Comparison of ENCODE assay signal across 1 mouse cellular context in the genomic region with DNA sequence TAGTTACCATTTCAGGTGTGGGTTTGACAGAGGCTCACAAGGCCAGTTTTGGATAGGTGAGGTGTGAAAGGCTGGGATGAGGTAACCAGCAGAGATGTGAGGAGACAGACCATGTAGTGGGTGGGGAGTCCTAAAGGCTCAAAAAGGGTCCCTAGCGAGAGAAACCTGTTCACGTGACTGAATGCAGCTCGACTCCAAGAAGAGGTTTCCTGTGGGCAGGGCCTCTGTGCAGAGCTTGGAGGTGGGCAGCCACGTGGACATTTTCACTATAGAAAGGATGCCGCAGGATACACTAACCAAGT.
A peak's percentile ranks its signal among the peaks of the same experiment; 100 is the strongest.
TF ChIP-seq lines count a peak whose summit lies in the region.

No protein-coding gene starts in this region.

TF ChIP-seq in MEL, 35 proteins besides CTCF, POLR2A, EP300 and RAD21 (continued from another document):
- TF ChIP-seq UBTF (IDR thresholded peaks at IDR 0.05; ENCODE audit: borderline replicate concordance, insufficient read depth, low read depth, low read length) (no peak), MAX (IDR thresholded peaks at IDR 0.05; ENCODE audit: low read length) (peak; percentile 91), USF1 (IDR thresholded peaks at IDR 0.05; ENCODE audit: low read depth, low read length) (peak; percentile 82)
TF ChIP-seq in MEL: peak in this region for 5.
